Mouse (Mus musculus): ENCODE results near the gene Bcas1.

GRCm38 (mm10) chr2:170307589-170308021, 120.0 kb downstream of the Bcas1 start:
- no peak for TF ChIP-seq POLR2A (IDR thresholded peaks at IDR 0.05; ENCODE audit: extremely low read depth, insufficient read depth, low read length)
- TF ChIP-seq CTCF (IDR thresholded peaks at IDR 0.05; ENCODE audit: extremely low read depth, insufficient read depth, low read length): no peak

Measured in cortical plate, adult 2 months (tissue).